Mouse (Mus musculus) hindbrain, embryonic 13.5 days (tissue): ENCODE measurements around the gene Nfix. TPM values are rescaled to one million over a fixed set of nuclear protein-coding genes. Genes with fewer than 3 reads are reported as not detected.

Experiments
- ATAC-seq: fragments of 200-750 bp; cut with Nextera tagmentation; 2 replicates; pipeline ENCODE4 v1.8.0; 2017; ENCODE audit warnings: moderate TSS enrichment; ENCODE audit not compliant: low FRiP score
- H3K27ac ChIP-seq: fragments of 300-500 bp; sonication (generic); 2 replicates; pipeline ENCODE4 v1.5.1; 2015; ENCODE audit warnings: inconsistent platforms, mild to moderate bottlenecking, moderate library complexity
- H3K27me3 ChIP-seq: fragments of 300-500 bp; sonication (generic); 2 replicates; pipeline ENCODE4 v1.6.1; 2015; ENCODE audit warnings: mild to moderate bottlenecking, inconsistent platforms
- H3K36me3 ChIP-seq: fragments of 300-500 bp; sonication (generic); 2 replicates; pipeline ENCODE4 v1.6.1; 2015; ENCODE audit warnings: mild to moderate bottlenecking, inconsistent platforms
- H3K4me1 ChIP-seq: fragments of 300-500 bp; sonication (generic); replicated peaks from 2 replicates; pipeline ENCODE4 v1.6.1; 2015; ENCODE audit warnings: inconsistent platforms
- H3K4me2 ChIP-seq: fragments of 300-500 bp; sonication (generic); 2 replicates; pipeline ENCODE4 v1.6.1; 2015; ENCODE audit warnings: inconsistent platforms, mild to moderate bottlenecking, moderate library complexity
- H3K4me3 ChIP-seq: fragments of 300-500 bp; sonication (generic); 2 replicates; pipeline ENCODE4 v1.5.1; 2015; ENCODE audit warnings: mild to moderate bottlenecking, inconsistent platforms
- H3K9ac ChIP-seq: fragments of 300-500 bp; sonication (generic); 2 replicates; pipeline ENCODE4 v1.6.1; 2015; ENCODE audit warnings: mild to moderate bottlenecking, inconsistent platforms
- H3K9me3 ChIP-seq: fragments of 300-500 bp; sonication (generic); 2 replicates; pipeline ENCODE4 v1.6.1; 2016; ENCODE audit warnings: inconsistent platforms
- WGBS: fragments of 180-500 bp; shearing (Covaris S2); methylation state at CpG from one replicate; pipeline ENCODE4 v1.1.7; 2015; 5-methylcytosine and 5-hydroxymethylcytosine counted together
- polyA plus RNA-seq: library from polyadenylated mRNA; unstranded; fragments of >200 nt; fragmentation: Nextera tagmentation; extraction: Ambion mirVana; gene quantifications from 2 replicates; pipeline ENCODE4 v1.2.1, GENCODE M21; 2015

Nfix gene
- polyA plus RNA-seq, 1 experiment from 2014 or later: 44.1 TPM

GRCm38 (mm10) chr8:84743517-84744420 lies 56.4 kb downstream of the Nfix start:
- 4% methylated on average over 15 of the region's 17 CpGs for WGBS
- H3K27ac ChIP-seq: peak overlapping the region; percentile 75
- no peaks in the 10 kb centered on the region for H3K9me3 ChIP-seq
- H3K4me1 ChIP-seq: peaks cover 86% of the 10 kb centered on the region
- peaks cover 99% of the 10 kb centered on the region for H3K27me3 ChIP-seq
- no peaks in the 10 kb centered on the region for H3K36me3 ChIP-seq
- H3K4me3 ChIP-seq: no peak overlapping the region
- peak; percentile 65 for ATAC-seq
- H3K4me2 ChIP-seq: peak overlapping the region; percentile 33
- peak overlapping the region; percentile 49; the same call in 1 of the 2 replicates for H3K9ac ChIP-seq

GRCm38 (mm10) chr8:84743054-84743415 lies 57.1 kb downstream of the Nfix start:
- Histone ChIP-seq H3K9ac (peak overlapping the region; percentile 60; the same call in 1 of the 2 replicates), H3K4me1 (peaks cover 93% of the 10 kb centered on the region), H3K4me3 (no peak overlapping the region), H3K9me3 (no peaks in the 10 kb centered on the region), H3K36me3 (no peaks in the 10 kb centered on the region), H3K27ac (peak overlapping the region; percentile 75), H3K27me3 (peaks cover 99% of the 10 kb centered on the region), H3K4me2 (peak overlapping the region; percentile 33)
- WGBS: 5% methylated on average over 10 of the region's 10 CpGs
- ATAC-seq: no peak; the same call in 1 of the 2 replicates

DNA sequence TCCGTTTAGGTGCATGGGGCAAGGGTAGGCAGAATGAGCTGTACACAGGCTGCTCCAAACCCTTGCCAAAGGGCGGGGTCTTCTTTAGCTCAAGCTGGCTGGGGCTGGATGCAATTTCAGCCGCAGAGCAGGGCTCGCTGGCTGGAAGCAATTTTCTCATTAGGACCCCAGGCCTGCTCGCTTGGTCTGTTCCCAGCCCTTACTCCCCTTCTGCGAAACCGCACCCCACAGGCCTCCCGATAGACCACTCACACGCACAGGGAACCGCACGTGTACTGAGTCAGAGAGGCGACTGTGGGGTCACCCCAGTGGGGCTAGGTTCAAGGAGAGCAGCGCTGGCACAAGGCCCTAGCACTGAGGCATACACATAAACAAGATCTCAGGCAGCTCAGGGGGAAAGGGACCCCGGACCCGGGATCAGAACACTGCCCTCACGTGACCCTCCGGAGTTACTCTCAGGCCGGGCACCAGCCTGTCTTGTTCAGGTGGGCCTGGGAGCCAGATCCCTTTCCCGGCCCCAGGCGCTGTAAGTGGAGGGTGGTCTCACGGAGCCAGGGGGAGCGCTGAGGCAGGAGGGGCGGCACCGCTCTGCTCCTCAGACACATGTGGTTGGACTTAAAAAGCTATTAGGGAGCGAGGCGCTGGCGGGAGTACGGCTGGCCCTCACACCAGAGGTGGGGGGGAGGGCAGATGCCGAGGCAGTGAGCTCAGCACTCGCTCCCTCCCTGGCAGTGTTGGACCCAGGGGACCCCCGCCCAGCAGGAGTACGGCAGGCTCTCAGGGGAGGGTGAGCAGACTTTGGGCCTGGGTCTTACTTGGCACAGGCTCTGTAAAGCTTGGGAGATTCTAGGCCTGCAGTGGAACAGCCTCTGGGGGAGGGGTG lies 57.7 kb downstream of the Nfix start:
- Histone ChIP-seq H3K4me3 (0 out of 2 replicates have a peak overlapping the region, but pooled peaks have one; percentile 3), H3K27ac (peak overlapping the region; percentile 75), H3K27me3 (peaks cover 100% of the 10 kb centered on the region), H3K9me3 (no peaks in the 10 kb centered on the region), H3K4me2 (peak overlapping the region; percentile 33), H3K4me1 (peaks cover 98% of the 10 kb centered on the region), H3K36me3 (no peaks in the 10 kb centered on the region), H3K9ac (peak overlapping the region; percentile 60)
- ATAC-seq: peak; percentile 30
- 4% methylated on average over 32 of the region's 32 CpGs for WGBS

GRCm38 (mm10) chr8:84740895-84741843 lies 59.0 kb downstream of the Nfix start:
- Histone ChIP-seq H3K27ac (peak overlapping the region; percentile 75; the same call in 1 of the 2 replicates), H3K4me3 (no peak overlapping the region), H3K9me3 (no peaks in the 10 kb centered on the region), H3K4me1 (peaks cover 95% of the 10 kb centered on the region), H3K4me2 (no peak overlapping the region), H3K36me3 (no peaks in the 10 kb centered on the region), H3K9ac (0 out of 2 replicates have a peak overlapping the region, but pooled peaks have one; percentile 9), H3K27me3 (peaks cover 100% of the 10 kb centered on the region)
- no peak for ATAC-seq
- WGBS: 27% methylated on average over 13 of the region's 13 CpGs

GRCm38 (mm10) chr8:84739401-84739742 lies 60.8 kb downstream of the Nfix start:
- H3K27me3 ChIP-seq: peaks cover 100% of the 10 kb centered on the region
- ATAC-seq: no peak
- WGBS: 4% methylated on average over 1 of the region's 1 CpGs
- peak overlapping the region; percentile 64 for H3K27ac ChIP-seq
- no peaks in the 10 kb centered on the region for H3K36me3 ChIP-seq
- H3K9ac ChIP-seq: peak overlapping the region; percentile 1; the same call in 1 of the 2 replicates
- H3K4me3 ChIP-seq: no peak overlapping the region
- no peak overlapping the region for H3K4me2 ChIP-seq
- peaks cover 93% of the 10 kb centered on the region for H3K4me1 ChIP-seq
- no peaks in the 10 kb centered on the region for H3K9me3 ChIP-seq

DNA sequence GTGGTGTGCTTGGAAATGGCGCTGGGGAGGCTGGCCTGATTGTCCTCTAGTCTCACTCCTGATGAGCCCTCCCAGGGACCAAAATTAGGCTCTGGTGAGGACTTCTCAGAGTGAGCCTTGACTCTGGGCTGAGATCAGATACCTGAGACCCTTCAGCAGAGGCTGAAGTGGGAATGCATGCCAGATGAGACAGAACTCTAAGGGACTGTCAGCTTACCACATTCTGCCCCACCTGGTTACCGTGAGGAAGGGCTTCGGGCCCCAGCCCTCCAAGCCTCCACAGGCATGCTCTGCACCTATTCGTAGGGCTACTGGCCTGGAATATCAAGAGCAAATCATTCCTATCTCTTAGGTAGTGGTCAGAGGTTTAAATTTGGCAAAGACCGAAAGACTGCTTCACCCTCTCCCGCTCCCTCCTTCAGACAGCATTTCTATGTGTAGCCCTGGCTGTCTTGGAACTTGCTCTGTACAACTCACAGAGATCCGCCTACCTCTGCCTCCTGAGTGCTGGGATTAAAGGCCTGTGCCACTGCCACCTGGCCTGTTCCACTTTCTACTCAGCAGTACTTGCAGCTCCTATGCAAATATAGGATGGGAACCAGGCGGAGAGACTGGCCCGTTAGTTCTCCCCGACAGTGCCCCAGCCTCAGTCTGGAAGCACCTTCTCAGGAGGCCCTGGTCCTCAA lies 61.3 kb downstream of the Nfix start:
- Histone ChIP-seq H3K9ac (peak overlapping the region; percentile 51; the same call in 1 of the 2 replicates), H3K4me1 (peaks cover 91% of the 10 kb centered on the region), H3K36me3 (no peaks in the 10 kb centered on the region), H3K9me3 (no peaks in the 10 kb centered on the region), H3K27ac (peak overlapping the region; percentile 64), H3K27me3 (peaks cover 100% of the 10 kb centered on the region), H3K4me3 (no peak overlapping the region), H3K4me2 (no peak overlapping the region)
- no peak for ATAC-seq
- 38% methylated on average over 10 of the region's 10 CpGs for WGBS

GRCm38 (mm10) chr8:84738266-84738665 lies 61.9 kb downstream of the Nfix start:
- Histone ChIP-seq H3K9ac (peak overlapping the region; percentile 51), H3K9me3 (no peaks in the 10 kb centered on the region), H3K4me1 (peaks cover 89% of the 10 kb centered on the region), H3K36me3 (no peaks in the 10 kb centered on the region), H3K27ac (peak overlapping the region; percentile 64), H3K27me3 (peaks cover 100% of the 10 kb centered on the region), H3K4me2 (peak overlapping the region; percentile 35; the same call in 1 of the 2 replicates), H3K4me3 (no peak overlapping the region)
- 3% methylated on average over 10 of the region's 10 CpGs for whole genome bisulfite sequencing
- no peak for ATAC-seq

DNA sequence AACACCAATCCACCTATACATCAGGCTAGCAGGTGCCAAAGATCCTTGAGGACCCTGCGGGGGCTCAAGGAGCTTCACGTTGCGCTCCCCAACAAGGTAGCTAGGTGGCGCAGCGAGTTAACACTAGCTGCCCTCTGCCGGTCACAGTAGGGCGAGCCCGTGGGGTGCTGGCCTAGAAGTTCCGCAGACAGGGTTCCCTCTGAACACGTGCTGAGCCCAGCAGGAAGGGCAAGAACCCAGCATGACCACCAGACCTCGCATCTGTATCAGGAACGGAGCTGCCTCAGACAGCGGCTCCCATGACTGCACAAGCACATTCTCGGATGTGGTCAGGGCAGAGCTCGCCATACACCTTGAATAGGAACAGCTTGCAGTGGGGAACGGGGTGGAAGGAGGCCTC lies 62.5 kb downstream of the Nfix start:
- H3K27ac ChIP-seq: no peak overlapping the region; the same call in 1 of the 2 replicates
- peaks cover 100% of the 10 kb centered on the region for H3K27me3 ChIP-seq
- peak overlapping the region; percentile 35 for H3K4me2 ChIP-seq
- H3K9me3 ChIP-seq: no peaks in the 10 kb centered on the region
- H3K4me1 ChIP-seq: peaks cover 89% of the 10 kb centered on the region
- no peak for ATAC-seq
- 2% methylated on average over 16 of the region's 16 CpGs for WGBS
- peak overlapping the region; percentile 39; the same call in 1 of the 2 replicates for H3K9ac ChIP-seq
- H3K36me3 ChIP-seq: no peaks in the 10 kb centered on the region
- peak overlapping the region; percentile 15; the same call in 1 of the 2 replicates for H3K4me3 ChIP-seq

GRCm38 (mm10) chr8:84736521-84736920 lies 63.6 kb downstream of the Nfix start:
- no peaks in the 10 kb centered on the region for H3K9me3 ChIP-seq
- H3K4me1 ChIP-seq: peaks cover 89% of the 10 kb centered on the region
- peaks cover 92% of the 10 kb centered on the region for H3K27me3 ChIP-seq
- no peak overlapping the region for H3K4me3 ChIP-seq
- ATAC-seq: no peak
- H3K4me2 ChIP-seq: no peak overlapping the region
- no peak overlapping the region for H3K27ac ChIP-seq
- H3K9ac ChIP-seq: 0 out of 2 replicates have a peak overlapping the region, but pooled peaks have one; percentile 21
- H3K36me3 ChIP-seq: no peaks in the 10 kb centered on the region
- WGBS: 69% methylated on average over 4 of the region's 4 CpGs

DNA sequence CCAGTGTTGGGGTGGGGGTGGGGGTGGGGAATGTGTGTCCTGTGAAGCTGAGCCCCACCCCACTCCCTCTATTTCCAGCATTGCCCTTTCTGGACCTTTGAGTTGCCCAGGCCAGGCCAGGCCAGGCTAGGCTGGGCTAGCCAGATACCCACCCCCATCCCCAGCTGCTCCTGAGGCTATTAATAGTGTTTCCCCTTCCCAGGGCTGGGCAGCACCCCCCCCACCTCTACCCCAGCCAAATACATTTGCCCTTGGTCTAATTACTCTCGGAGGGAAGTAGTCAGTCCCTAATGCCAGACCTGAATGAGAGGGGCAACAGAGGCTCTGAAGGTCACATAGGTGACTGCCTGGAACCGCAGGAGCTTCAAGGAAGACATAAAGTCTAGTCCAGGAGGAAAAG lies 64.5 kb downstream of the Nfix start:
- no peak for ATAC-seq
- 58% methylated on average over 2 of the region's 2 CpGs for WGBS
- Histone ChIP-seq H3K27ac (no peak overlapping the region), H3K9ac (no peak overlapping the region), H3K27me3 (peaks cover 87% of the 10 kb centered on the region), H3K4me1 (peaks cover 89% of the 10 kb centered on the region), H3K36me3 (no peaks in the 10 kb centered on the region), H3K4me2 (no peak overlapping the region), H3K9me3 (no peaks in the 10 kb centered on the region), H3K4me3 (no peak overlapping the region)

DNA sequence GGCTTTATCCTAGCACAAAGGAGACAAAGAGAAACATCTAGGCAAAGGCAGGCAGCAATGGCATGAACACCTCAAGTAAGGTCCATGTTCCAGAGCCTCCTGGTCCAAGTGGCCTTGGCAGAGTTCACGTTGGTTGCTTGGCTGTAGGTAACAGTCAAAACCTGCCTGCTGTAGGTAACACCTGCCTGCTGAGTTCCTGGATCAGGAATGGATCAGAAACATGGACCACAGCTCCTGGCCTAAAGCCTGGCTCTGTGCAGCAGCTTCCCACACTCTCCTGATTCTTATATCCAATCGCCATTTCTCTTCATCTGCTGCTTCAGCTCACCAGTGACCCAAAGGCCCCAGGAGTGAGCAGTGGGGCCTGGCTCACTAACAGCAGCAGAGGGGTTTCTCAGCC lies 65.5 kb downstream of the Nfix start:
- no peaks in the 10 kb centered on the region for H3K9me3 ChIP-seq
- H3K27ac ChIP-seq: no peak overlapping the region
- peaks cover 89% of the 10 kb centered on the region for H3K4me1 ChIP-seq
- 92% methylated on average over 2 of the region's 2 CpGs for WGBS
- peaks cover 84% of the 10 kb centered on the region for H3K27me3 ChIP-seq
- H3K4me2 ChIP-seq: no peak overlapping the region
- no peak overlapping the region for H3K9ac ChIP-seq
- H3K4me3 ChIP-seq: no peak overlapping the region
- no peak for ATAC-seq
- H3K36me3 ChIP-seq: no peaks in the 10 kb centered on the region
